Mouse (Mus musculus): ENCODE data around the gene Polr3e.
"Not testable (repeated sequence)": the region's sequence is repeated elsewhere in the genome, so short reads cannot be mapped to it uniquely, and the experiment has no call there.

Gene Polr3e

GRCm38 (mm10) chr7:120911268-120911667 is 6.3 kb upstream of the Polr3e start:
- not testable (repeated sequence) for DNase-seq (ENCODE audit: low spot score)

GRCm38 (mm10) chr7:120913332-120913731 is 4.2 kb upstream of the Polr3e start:
- no peak for DNase-seq (ENCODE audit: low spot score)

- DNase-seq (ENCODE audit: low spot score) = no peak
Measured at GRCm38 (mm10) chr7:120916262-120916875, 1.2 kb upstream of the Polr3e start.

GRCm38 (mm10) chr7:120917279-120917591 is 309 bp upstream of the Polr3e start:
- DNase-seq (ENCODE audit: low spot score) = no peak

GRCm38 (mm10) chr7:120918526-120918962 is 1.0 kb downstream of the Polr3e start:
- DNase-seq (ENCODE audit: low spot score) = no peak

- no peak for DNase-seq (ENCODE audit: low spot score)
Measured at GRCm38 (mm10) chr7:120933110-120933509, 15.6 kb downstream of the Polr3e start.

- no peak for DNase-seq (ENCODE audit: low spot score)
Measured at GRCm38 (mm10) chr7:120933680-120934195, 16.2 kb downstream of the Polr3e start.

- DNase-seq (ENCODE audit: low spot score) = no peak
Measured at GRCm38 (mm10) chr7:120934716-120935115, 17.2 kb downstream of the Polr3e start.

- DNase-seq (ENCODE audit: low spot score) = no peak
Measured at GRCm38 (mm10) chr7:120936522-120936921, 19.0 kb downstream of the Polr3e start.

GRCm38 (mm10) chr7:120938206-120938605 is 20.7 kb downstream of the Polr3e start:
- DNase-seq (ENCODE audit: low spot score) = no peak

GRCm38 (mm10) chr7:120940343-120940742 is 22.8 kb downstream of the Polr3e start:
- DNase-seq (ENCODE audit: low spot score) = no peak

GRCm38 (mm10) chr7:120941214-120941613 is 23.7 kb downstream of the Polr3e start:
- DNase-seq (ENCODE audit: low spot score) = no peak

GRCm38 (mm10) chr7:120942506-120942905 is 25.0 kb downstream of the Polr3e start:
- no peak for DNase-seq (ENCODE audit: low spot score)

GRCm38 (mm10) chr7:120943936-120944509 is 26.5 kb downstream of the Polr3e start:
- no peak for DNase-seq (ENCODE audit: low spot score)

GRCm38 (mm10) chr7:120953591-120953990 is 36.0 kb downstream of the Polr3e start:
- DNase-seq (ENCODE audit: low spot score) = not testable (repeated sequence)

- DNase-seq (ENCODE audit: low spot score) = no peak
Measured at GRCm38 (mm10) chr7:120960116-120960515, 42.6 kb downstream of the Polr3e start.

- DNase-seq (ENCODE audit: low spot score) = no peak
Measured at GRCm38 (mm10) chr7:120960601-120961000, 43.1 kb downstream of the Polr3e start.

GRCm38 (mm10) chr7:120961893-120962292 is 44.3 kb downstream of the Polr3e start:
- no peak for DNase-seq (ENCODE audit: low spot score)

GRCm38 (mm10) chr7:120963126-120963525 is 45.6 kb downstream of the Polr3e start:
- no peak for DNase-seq (ENCODE audit: low spot score)

GRCm38 (mm10) chr7:120969221-120969620 is 51.7 kb downstream of the Polr3e start:
- DNase-seq (ENCODE audit: low spot score) = no peak

GRCm38 (mm10) chr7:120970112-120970511 is 52.6 kb downstream of the Polr3e start:
- DNase-seq (ENCODE audit: low spot score) = no peak

GRCm38 (mm10) chr7:120972471-120972870 is 54.9 kb downstream of the Polr3e start:
- not testable (repeated sequence) for DNase-seq (ENCODE audit: low spot score)

GRCm38 (mm10) chr7:120974001-120974400 is 56.5 kb downstream of the Polr3e start:
- no peak for DNase-seq (ENCODE audit: low spot score)

GRCm38 (mm10) chr7:120977063-120977462 is 59.5 kb downstream of the Polr3e start:
- no peak for DNase-seq (ENCODE audit: low spot score)
